Mouse (Mus musculus) stomach, embryonic 16.5 days (tissue): ENCODE results near the gene Stox1. TPM values are rescaled to one million over a fixed set of nuclear protein-coding genes. Genes with fewer than 3 reads are reported as not detected.
"Not testable (repeated sequence)": the region's sequence is repeated elsewhere in the genome, so short reads cannot be mapped to it uniquely, and the experiment has no call there.

ENCODE experiments used
- ATAC-seq: fragments of 200-750 bp; cut with Nextera tagmentation; 2 replicates; pipeline ENCODE4 v1.8.0; 2017; ENCODE audit warnings: moderate number of reproducible peaks, moderate TSS enrichment; ENCODE audit not compliant: insufficient read depth, low FRiP score
- H3K27ac ChIP-seq: fragments of 300-500 bp; sonication (generic); 2 replicates; pipeline ENCODE4 v1.5.1; 2014; ENCODE audit warnings: low read length
- H3K27me3 ChIP-seq: fragments of 300-500 bp; sonication (generic); 2 replicates; pipeline ENCODE4 v1.6.1; 2014; ENCODE audit warnings: low read length, control low read depth, mixed read lengths; ENCODE audit not compliant: control insufficient read depth, insufficient read depth
- H3K36me3 ChIP-seq: fragments of 300-500 bp; sonication (generic); 2 replicates; pipeline ENCODE4 v1.6.1; 2014; ENCODE audit warnings: low read length; ENCODE audit not compliant: control insufficient read depth, insufficient read depth
- H3K4me1 ChIP-seq: fragments of 300-500 bp; sonication (generic); 2 replicates; pipeline ENCODE4 v1.6.1; 2014; ENCODE audit warnings: low read length, control low read depth, mixed read lengths; ENCODE audit not compliant: control insufficient read depth, insufficient read depth
- H3K4me2 ChIP-seq: fragments of 300-500 bp; sonication (generic); 2 replicates; pipeline ENCODE4 v1.6.1; 2014; ENCODE audit warnings: low read depth, low read length, mixed read lengths
- H3K4me3 ChIP-seq: fragments of 300-500 bp; sonication (generic); replicated peaks from 2 replicates; pipeline ENCODE4 v1.5.1; 2014; ENCODE audit warnings: mild to moderate bottlenecking, low read length
- H3K9ac ChIP-seq: fragments of 300-500 bp; sonication (generic); 2 replicates; pipeline ENCODE4 v1.6.1; 2014; ENCODE audit warnings: low read length
- H3K9me3 ChIP-seq: fragments of 300-500 bp; sonication (generic); replicated peaks from 2 replicates; pipeline ENCODE4 v1.6.1; 2016; ENCODE audit warnings: low read length, control low read depth; ENCODE audit not compliant: control insufficient read depth
- WGBS: fragments of 180-500 bp; shearing (Covaris S2); extraction: QIAGEN DNeasy Blood & Tissue Kit; methylation state at CpG from one replicate; pipeline ENCODE4 v1.1.7; 2014; 5-methylcytosine and 5-hydroxymethylcytosine counted together
- polyA plus RNA-seq: library from polyadenylated mRNA; unstranded; fragments of >200 nt; fragmentation: Nextera tagmentation; extraction: Ambion mirVana; gene quantifications from 2 replicates; pipeline ENCODE4 v1.2.1, GENCODE M21; 2015

Gene Stox1
- 0.72 and 0.84 TPM in 2 replicates for polyA plus RNA-seq

- H3K36me3 ChIP-seq, result no peaks in the 10 kb centered on the region
- H3K27ac ChIP-seq, result no peak within 1 kb of the TSS
- H3K4me2 ChIP-seq, result peak within 1 kb of the TSS; percentile 98
- H3K9me3 ChIP-seq, result no peaks in the 10 kb centered on the region
- peak within 1 kb of the TSS; percentile 82 for H3K4me3 ChIP-seq
- peak within 1 kb of the TSS; percentile 80 for H3K9ac ChIP-seq
- no peaks in the 10 kb centered on the region for H3K27me3 ChIP-seq
- peaks cover 5% of the 10 kb centered on the region for H3K4me1 ChIP-seq
- 1% methylated on average over 74 of the region's 85 CpGs for WGBS
- peak; percentile 79 for ATAC-seq
Measured at GRCm38 (mm10) chr10:62725771-62726687, at the start of gene Stox1. Stox1 (minus strand) TSS chr10:62726128.

GRCm38 (mm10) chr10:62750781-62751180 is 24.9 kb upstream of the Stox1 start:
- H3K4me1 ChIP-seq, result no peaks in the 10 kb centered on the region
- H3K27me3 ChIP-seq, result no peaks in the 10 kb centered on the region
- ATAC-seq, result no peak
- no peak overlapping the region for H3K27ac ChIP-seq
- WGBS, result 73% methylated on average over 6 of the region's 6 CpGs
- H3K9me3 ChIP-seq, result no peaks in the 10 kb centered on the region
- peaks cover 37% of the 10 kb centered on the region for H3K36me3 ChIP-seq
- H3K4me3 ChIP-seq, result no peak overlapping the region
- H3K9ac ChIP-seq, result no peak overlapping the region
- no peak overlapping the region for H3K4me2 ChIP-seq

GRCm38 (mm10) chr10:62739961-62740737 is 14.2 kb upstream of the Stox1 start:
- WGBS, result 79% methylated on average over 4 of the region's 4 CpGs
- Histone ChIP-seq H3K27ac (no peak overlapping the region), H3K9ac (no peak overlapping the region), H3K4me3 (no peak overlapping the region), H3K27me3 (no peaks in the 10 kb centered on the region), H3K4me2 (no peak overlapping the region), H3K9me3 (no peaks in the 10 kb centered on the region), H3K4me1 (no peaks in the 10 kb centered on the region), H3K36me3 (peaks cover 25% of the 10 kb centered on the region)
- no peak for ATAC-seq

GRCm38 (mm10) chr10:62736965-62737688 is 11.2 kb upstream of the Stox1 start:
- no peak overlapping the region for H3K27ac ChIP-seq
- H3K9me3 ChIP-seq, result no peaks in the 10 kb centered on the region
- no peak overlapping the region for H3K4me3 ChIP-seq
- peaks cover 10% of the 10 kb centered on the region; the same call in 1 of the 2 replicates for H3K36me3 ChIP-seq
- no peak for ATAC-seq
- no peaks in the 10 kb centered on the region for H3K27me3 ChIP-seq
- 42% methylated on average over 4 of the region's 4 CpGs for WGBS
- no peak overlapping the region for H3K9ac ChIP-seq
- H3K4me2 ChIP-seq, result no peak overlapping the region
- no peaks in the 10 kb centered on the region for H3K4me1 ChIP-seq

- H3K9ac ChIP-seq, result no peak overlapping the region
- WGBS, result 76% methylated on average over 10 of the region's 10 CpGs
- H3K36me3 ChIP-seq, result no peaks in the 10 kb centered on the region
- ATAC-seq, result no peak
- no peaks in the 10 kb centered on the region for H3K27me3 ChIP-seq
- H3K4me2 ChIP-seq, result no peak overlapping the region
- no peak overlapping the region for H3K4me3 ChIP-seq
- H3K27ac ChIP-seq, result no peak overlapping the region
- H3K9me3 ChIP-seq, result no peaks in the 10 kb centered on the region
- H3K4me1 ChIP-seq, result peaks cover 5% of the 10 kb centered on the region; the same call in 1 of the 2 replicates
Measured at GRCm38 (mm10) chr10:62730826-62731225, 4.9 kb upstream of the Stox1 start.

- Histone ChIP-seq H3K9me3 (no peaks in the 10 kb centered on the region), H3K4me1 (peaks cover 5% of the 10 kb centered on the region), H3K4me2 (peak overlapping the region; percentile 98), H3K27ac (no peak overlapping the region), H3K27me3 (no peaks in the 10 kb centered on the region), H3K36me3 (no peaks in the 10 kb centered on the region), H3K4me3 (no peak overlapping the region), H3K9ac (no peak overlapping the region)
- WGBS, result 9% methylated on average over 7 of the region's 7 CpGs
- ATAC-seq, result no peak
Measured at GRCm38 (mm10) chr10:62724936-62725335, 992 bp downstream of the Stox1 start.

- peaks cover 5% of the 10 kb centered on the region for H3K4me1 ChIP-seq
- H3K4me2 ChIP-seq, result no peak overlapping the region
- 46% methylated on average over 4 of the region's 4 CpGs for WGBS
- H3K36me3 ChIP-seq, result no peaks in the 10 kb centered on the region
- no peak overlapping the region for H3K4me3 ChIP-seq
- no peaks in the 10 kb centered on the region for H3K27me3 ChIP-seq
- no peak overlapping the region for H3K9ac ChIP-seq
- no peak overlapping the region for H3K27ac ChIP-seq
- no peaks in the 10 kb centered on the region for H3K9me3 ChIP-seq
- ATAC-seq, result no peak
Measured at GRCm38 (mm10) chr10:62722701-62723100, 3.2 kb downstream of the Stox1 start.

- H3K4me1 ChIP-seq, H3K9ac ChIP-seq, H3K27me3 ChIP-seq, H3K4me2 ChIP-seq, ATAC-seq, H3K4me3 ChIP-seq, H3K36me3 ChIP-seq, H3K9me3 ChIP-seq, H3K27ac ChIP-seq: not testable (repeated sequence)
- WGBS, result 86% methylated on average over 7 of the region's 8 CpGs
Measured at GRCm38 (mm10) chr10:62720574-62720973, 5.4 kb downstream of the Stox1 start.
